Mouse (Mus musculus): ENCODE results near the gene Fgd2.
"Not testable (repeated sequence)": the region's sequence is repeated elsewhere in the genome, so short reads cannot be mapped to it uniquely, and the experiment has no call there.

The Fgd2 gene

DNA sequence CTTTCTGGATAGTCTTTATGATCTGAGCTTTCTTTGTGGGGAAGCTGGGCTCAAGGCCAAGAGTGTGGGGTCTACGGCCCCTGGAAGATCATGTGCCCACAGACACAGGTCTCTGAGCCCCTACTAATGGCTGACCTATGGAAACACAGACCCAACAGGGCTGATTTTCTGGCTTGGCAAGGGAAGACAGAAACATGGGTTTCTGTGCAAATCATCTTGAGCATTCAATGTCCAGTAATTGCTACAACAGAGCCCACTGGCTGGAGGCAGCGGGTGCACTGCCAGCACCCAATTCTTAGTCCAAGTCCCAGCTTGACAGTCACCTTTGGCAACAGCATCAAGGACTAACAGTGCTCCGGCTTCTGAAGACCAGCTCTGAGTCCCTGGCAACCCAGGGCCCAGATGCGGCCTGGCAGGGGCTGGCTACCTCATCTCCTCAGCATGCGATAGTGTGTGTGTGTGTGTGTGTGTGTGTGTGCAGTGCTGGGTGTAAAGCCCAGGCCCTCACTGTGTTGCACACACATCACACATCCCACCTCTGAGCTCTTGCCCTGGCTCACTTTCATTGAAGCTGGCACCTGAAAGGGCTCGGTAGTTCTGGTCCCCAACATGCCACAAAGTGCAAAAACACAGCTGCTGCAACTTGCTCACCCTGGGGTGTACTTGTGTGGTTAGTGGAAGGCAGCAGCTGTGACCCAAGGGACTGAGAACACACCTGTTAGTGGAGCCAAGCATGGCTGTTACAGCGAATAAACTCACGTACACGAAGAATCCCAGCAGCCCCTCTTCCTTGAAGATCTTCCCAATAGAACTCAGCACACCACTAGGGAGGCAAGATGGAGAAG is 22.5 kb upstream of the Fgd2 start:
- peak; percentile 52 for DNase-seq

DNA sequence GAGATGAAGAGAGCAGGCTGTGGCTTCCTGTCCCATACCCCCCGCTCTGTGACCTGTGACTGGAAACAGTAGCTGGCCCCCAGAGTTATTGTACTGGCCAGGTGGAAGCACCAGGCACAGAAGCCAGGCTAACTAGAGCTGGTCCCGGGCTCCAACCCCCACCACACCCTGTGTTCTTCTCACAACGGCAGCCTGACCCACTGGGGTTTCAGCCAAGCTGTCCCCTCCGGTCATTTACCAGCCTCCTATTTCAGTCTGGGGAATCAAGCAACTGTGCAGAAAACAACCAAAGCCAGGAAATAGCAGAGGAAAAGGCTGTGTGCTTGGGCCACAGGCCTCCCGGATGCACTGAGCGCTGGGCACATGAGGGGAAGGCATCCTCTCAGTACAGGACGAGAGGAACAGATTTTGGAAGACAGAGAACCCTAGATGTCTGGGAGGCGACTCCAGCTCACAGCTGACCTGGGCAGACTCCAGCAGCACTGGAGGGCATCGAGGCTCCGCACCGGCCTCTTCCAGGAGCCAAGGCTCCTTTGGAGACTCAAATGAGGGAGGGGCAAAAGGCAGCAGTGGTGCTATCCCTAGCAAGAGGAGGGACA is 21.4 kb upstream of the Fgd2 start:
- DNase-seq, result no peak

- no peak for DNase-seq
Measured at GRCm38 (mm10) chr17:29340406-29341261, 20.1 kb upstream of the Fgd2 start.

GRCm38 (mm10) chr17:29341591-29342003 is 19.1 kb upstream of the Fgd2 start:
- no peak for DNase-seq

DNA sequence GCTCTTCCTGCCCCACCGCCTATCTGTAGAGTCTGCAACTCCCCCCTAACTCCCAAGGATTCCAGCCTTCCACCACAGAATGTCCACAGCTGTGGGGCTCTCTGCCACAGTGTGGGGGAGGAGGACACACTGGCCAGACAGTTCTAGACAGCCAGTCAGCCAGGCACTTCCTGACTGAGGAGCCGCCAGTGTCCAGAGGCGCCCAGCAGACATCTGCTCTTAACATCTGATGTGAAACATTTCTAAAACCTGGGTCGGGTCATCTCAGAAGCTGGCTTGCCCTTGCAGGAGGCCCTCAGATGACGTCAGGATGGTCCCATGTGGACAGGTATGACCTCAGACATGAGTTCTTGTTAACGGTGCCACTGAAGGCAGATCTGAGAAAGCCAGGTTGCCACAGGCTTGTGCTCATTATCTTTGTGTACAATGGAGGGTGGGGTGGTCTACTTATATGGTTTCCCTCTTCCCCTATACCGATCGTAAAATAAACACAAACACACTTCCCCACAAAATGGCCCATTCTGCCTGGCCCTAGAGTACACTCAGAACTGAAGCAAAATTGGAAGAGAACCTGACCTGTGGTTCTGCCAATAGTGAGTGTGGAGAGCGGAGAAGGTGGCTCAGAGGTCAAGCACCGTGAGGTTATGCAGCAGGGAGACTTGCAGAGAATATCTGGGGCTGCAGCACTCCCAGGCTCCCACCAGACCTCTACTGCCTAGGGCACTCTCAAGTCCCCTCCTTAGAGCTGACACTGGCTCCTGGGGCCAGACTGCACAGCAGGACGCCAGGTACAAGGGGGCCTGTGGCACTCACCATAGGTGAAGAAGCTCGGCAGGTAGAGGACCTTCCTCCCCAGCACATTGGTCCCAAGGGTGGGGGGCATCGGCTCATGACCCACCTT is 18.5 kb upstream of the Fgd2 start:
- no peak for DNase-seq

- DNase-seq, result no peak
Measured at GRCm38 (mm10) chr17:29343241-29343640, 17.5 kb upstream of the Fgd2 start.

- no peak for DNase-seq
Measured at GRCm38 (mm10) chr17:29345272-29345671, 15.4 kb upstream of the Fgd2 start.

- DNase-seq, result peak; percentile 57
Measured at GRCm38 (mm10) chr17:29346496-29347125, 14.1 kb upstream of the Fgd2 start.

DNA sequence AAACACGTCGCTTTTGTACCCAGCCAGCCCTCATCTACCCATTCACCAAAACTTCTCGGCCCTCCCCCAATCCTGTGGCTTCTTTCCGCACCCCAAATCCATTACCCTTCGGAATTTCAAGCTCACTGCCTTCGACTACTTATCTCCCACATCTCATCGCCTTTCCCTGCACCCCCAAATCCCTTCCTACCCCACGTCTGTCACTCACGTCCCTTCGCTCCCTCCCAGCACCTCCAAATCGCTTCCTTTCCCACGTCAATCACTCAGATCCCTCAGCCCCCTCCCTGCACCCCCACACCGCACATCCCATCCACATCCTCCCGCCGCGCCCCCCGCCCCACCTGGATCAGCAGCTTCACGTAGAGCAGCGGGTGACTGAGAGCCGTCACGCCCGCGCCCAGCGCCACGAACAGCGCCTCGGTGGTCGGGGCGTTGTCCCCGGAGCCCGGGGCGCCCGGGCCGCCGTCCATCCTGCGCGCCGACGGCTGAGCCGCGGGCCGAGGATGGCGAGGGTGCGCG is 13.5 kb upstream of the Fgd2 start:
- DNase-seq, result peak; percentile 65

- peak; percentile 93 for DNase-seq
Measured at GRCm38 (mm10) chr17:29347645-29348256, 13.0 kb upstream of the Fgd2 start, which contains the start of gene Mtch1. TSS of gene Mtch1 (minus strand) at chr17:29347934.

- DNase-seq, result no peak
Measured at GRCm38 (mm10) chr17:29348996-29349395, 11.7 kb upstream of the Fgd2 start.

- not testable (repeated sequence) for DNase-seq
Measured at GRCm38 (mm10) chr17:29351056-29351455, 9.7 kb upstream of the Fgd2 start.

DNA sequence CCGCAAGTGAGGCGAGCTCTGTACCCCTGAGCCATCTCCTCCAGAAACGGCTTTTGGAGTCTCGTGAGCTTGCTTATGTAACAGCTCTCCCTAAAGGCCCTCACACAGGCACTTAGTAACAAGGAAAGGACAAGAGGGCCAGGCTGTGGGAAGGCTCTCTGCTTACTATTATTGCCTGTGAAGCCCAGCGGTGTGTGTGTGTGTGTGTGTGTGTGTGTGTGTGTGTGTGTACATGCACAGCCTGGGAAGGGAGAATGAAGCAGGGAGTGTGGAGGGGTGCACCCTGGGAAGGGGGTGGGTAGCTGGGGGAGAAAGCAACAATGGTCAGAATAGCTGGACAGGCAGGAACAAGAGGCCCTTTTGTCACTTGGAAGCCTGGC is 5.3 kb upstream of the Fgd2 start:
- no peak for DNase-seq

GRCm38 (mm10) chr17:29355841-29356478 is 4.8 kb upstream of the Fgd2 start:
- DNase-seq, result peak; percentile 60

- peak; percentile 64 for DNase-seq
Measured at GRCm38 (mm10) chr17:29356479-29356856, 4.2 kb upstream of the Fgd2 start.

DNA sequence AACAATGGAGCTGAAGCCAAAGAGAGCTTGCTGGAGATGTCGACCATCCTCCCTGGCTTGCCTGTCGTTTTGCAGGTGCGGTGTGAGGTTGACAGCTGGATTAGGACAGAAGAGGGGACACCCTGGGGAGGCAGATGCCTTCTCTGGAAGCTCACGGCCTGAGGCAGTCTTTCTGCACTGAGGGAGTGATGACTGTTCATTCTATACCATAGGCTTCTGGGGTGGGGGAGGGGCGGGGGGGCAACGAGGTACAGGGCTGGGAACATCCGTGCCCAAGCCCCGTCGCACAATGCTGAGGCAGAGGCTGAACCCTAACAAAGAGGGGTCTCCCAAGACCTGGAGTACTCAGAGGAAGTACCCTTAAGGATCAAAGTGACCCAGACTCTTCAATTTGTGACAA is 3.8 kb upstream of the Fgd2 start:
- no peak for DNase-seq

DNA sequence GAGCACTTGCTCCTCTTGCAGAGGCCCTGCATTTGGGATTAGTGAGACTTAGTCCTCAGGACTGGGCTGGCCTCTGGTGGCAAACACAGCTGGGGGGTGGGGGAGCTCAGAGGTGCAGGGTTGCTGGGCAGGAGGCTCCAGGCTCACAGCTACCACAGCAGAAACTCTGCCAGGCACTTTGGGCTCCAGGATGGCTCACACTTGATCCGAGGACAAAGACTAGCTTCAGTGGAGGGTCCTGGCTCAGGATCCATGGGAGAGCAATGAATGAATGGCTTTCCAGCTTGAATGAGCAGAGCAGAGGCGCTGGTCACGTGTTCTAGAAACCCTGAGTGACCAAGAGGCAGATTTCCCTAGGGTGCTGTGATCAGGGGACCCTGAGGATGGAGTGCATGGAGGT is 1.8 kb upstream of the Fgd2 start:
- no peak for DNase-seq

- DNase-seq, result no peak
Measured at GRCm38 (mm10) chr17:29361982-29362691, 1.4 kb downstream of the Fgd2 start.

DNA sequence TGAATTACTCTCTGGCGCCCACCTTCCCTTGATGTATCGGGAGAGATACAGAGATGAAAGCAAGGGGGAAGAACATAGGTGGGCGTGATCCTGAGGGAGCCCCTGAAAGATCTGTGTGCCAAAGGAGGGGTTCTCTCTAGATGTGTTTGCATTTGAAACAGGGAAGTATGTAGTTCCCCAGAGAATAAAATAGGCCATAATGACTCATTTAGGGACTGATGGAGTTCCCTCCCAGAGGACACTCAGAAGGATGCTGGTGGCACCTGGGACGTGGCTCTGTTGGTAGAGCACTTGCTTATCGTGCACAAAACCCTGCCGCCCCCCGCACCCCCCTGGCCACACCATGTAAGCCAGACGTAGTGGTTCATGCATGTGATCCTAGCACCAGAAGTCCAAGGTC is 2.4 kb downstream of the Fgd2 start:
- no peak for DNase-seq

- DNase-seq, result no peak
Measured at GRCm38 (mm10) chr17:29365105-29365621, 4.4 kb downstream of the Fgd2 start.

Data from right cerebral cortex, postnatal 4 days (tissue).